Mouse (Mus musculus) stomach, postnatal 0 days (tissue): ENCODE measurements around the gene Lemd1.
A peak's percentile ranks its signal among the peaks of the same experiment; 100 is the strongest.

Experiments used
- CTCF ChIP-seq: IDR thresholded peaks from 2 replicates; pipeline ENCODE4 v1.5.1; 2016; ENCODE audit warnings: antibody characterized with exemption, low read depth, mild to moderate bottlenecking, moderate library complexity
- EP300 ChIP-seq: optimal IDR thresholded peaks from 2 replicates; pipeline ENCODE3; 2016; ENCODE audit warnings: antibody characterized with exemption

GRCm38 (mm10) chr1:132287991-132288451 lies 96.8 kb downstream of the Lemd1 start:
- TF ChIP-seq EP300 (no peak), CTCF (peak; percentile 54)
